Mouse (Mus musculus): ENCODE data around the gene Lurap1.

DNA sequence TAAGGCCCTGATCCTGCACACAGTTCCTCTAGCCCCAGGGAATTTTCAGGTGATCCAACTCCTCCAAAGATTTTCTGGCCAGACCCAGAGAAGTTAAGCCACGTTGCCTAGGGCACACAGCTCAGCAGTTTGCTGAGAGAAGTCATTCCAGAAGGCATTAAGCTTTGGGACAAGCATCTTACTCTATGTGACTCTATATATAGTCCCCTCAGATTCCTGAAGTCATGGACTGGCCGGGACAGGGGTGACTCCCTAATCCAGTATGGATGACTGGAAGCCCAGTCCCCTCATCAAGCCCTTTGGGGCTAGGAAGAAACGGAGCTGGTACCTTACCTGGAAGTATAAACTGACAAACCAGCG lies 296 bp downstream of the Lurap1 start:
- no peak for TF ChIP-seq CTCF (IDR thresholded peaks at IDR 0.05; ENCODE audit: extremely low read depth, insufficient read depth, insufficient read length, insufficient replicate concordance)
- no peak for TF ChIP-seq POLR2A (IDR thresholded peaks at IDR 0.05; ENCODE audit: low read depth, low read length)
